Mouse (Mus musculus) embryonic fibroblast, embryonic 13.5 days (primary cell): ENCODE measurements at regions not wholly inside any gene's neighbourhood (a gene's known extent, or its start where the extent isn't known, plus 50 kb on each side); places are given as distances from the start of the nearest gene placed in this dataset.

ENCODE experiments used
- H3K27ac ChIP-seq: 2 replicates; pipeline ENCODE4 v1.5.1; 2012; ENCODE audit warnings: low read length, control low read depth, inconsistent platforms; ENCODE audit not compliant: insufficient read depth
- H3K4me1 ChIP-seq: 2 replicates; pipeline ENCODE4 v1.6.1; 2011; ENCODE audit warnings: low read length; ENCODE audit not compliant: control insufficient read depth, insufficient read depth
- H3K4me3 ChIP-seq: 2 replicates; pipeline ENCODE4 v1.5.1; 2011; ENCODE audit warnings: mild to moderate bottlenecking, control low read depth, low read length; ENCODE audit not compliant: insufficient read depth
- CTCF ChIP-seq: IDR thresholded peaks from 2 replicates; pipeline ENCODE4 v1.5.1; 2011; ENCODE audit warnings: mild to moderate bottlenecking, control low read depth, low read length, moderate library complexity, borderline replicate concordance; ENCODE audit not compliant: insufficient read depth
- POLR2A ChIP-seq: IDR thresholded peaks from 2 replicates; pipeline ENCODE4 v1.6.1; 2011; ENCODE audit warnings: low read depth, mild to moderate bottlenecking, control low read depth, low read length, moderate library complexity

GRCm38 (mm10) chr2:168820648-168821047 lies 52.9 kb upstream of the Sall4 start:
- Histone ChIP-seq H3K4me1 (no peaks in the 10 kb centered on the region), H3K27ac (no peak overlapping the region), H3K4me3 (no peak overlapping the region)
- no peak for TF ChIP-seq POLR2A
- no peak for TF ChIP-seq CTCF
